Comparison of ENCODE assay signal across 21 mouse cellular contexts in genomic region chr1:63667201-63667948, GRCm38 (mm10). TPM values are rescaled to one million over a fixed set of nuclear protein-coding genes. Genes with fewer than 3 reads are reported as not detected.
DNase-seq lines count a peak whose midpoint lies in the region; ATAC-seq and TF ChIP-seq lines count a peak whose summit lies in the region.
"Had no signal": no experiment of that assay in that cellular context is flagged by ENCODE, and none has a peak within 500 bp of the region (broad histone marks: within the 10 kb centered on the region; RNA-seq: fewer than 3 reads in every experiment).

No protein-coding gene starts in this region.

- 46% methylated on average over 9 of the region's 9 CpGs for WGBS in hindbrain, embryonic 12.5 days
- 34% methylated on average over 9 of the region's 9 CpGs for WGBS in neural tube, embryonic 14.5 days

- TF ChIP-seq POLR2A in brain, embryonic 14.5 days (IDR thresholded peaks at IDR 0.05; ENCODE audit: borderline replicate concordance, extremely low read depth, insufficient read depth, insufficient read length, poor library complexity, severe bottlenecking), result no peak

- no peak for TF ChIP-seq CTCF in brain, embryonic 14.5 days (IDR thresholded peaks at IDR 0.05; ENCODE audit: borderline replicate concordance, extremely low read depth, insufficient read depth, insufficient read length)

- H3K27me3 ChIP-seq in hindbrain, embryonic 12.5 days, result no peaks in the 10 kb centered on the region
- H3K27me3 ChIP-seq in neural tube, embryonic 14.5 days (ENCODE audit: control insufficient read depth, insufficient read depth, low read length), result no peaks in the 10 kb centered on the region

- H3K36me3 ChIP-seq in hindbrain, embryonic 12.5 days, result no peaks in the 10 kb centered on the region
- no peaks in the 10 kb centered on the region for H3K36me3 ChIP-seq in neural tube, embryonic 14.5 days (ENCODE audit: control insufficient read depth, insufficient read depth, low read length)

- DNase-seq in layer of hippocampus, postnatal 10 days (ENCODE audit: low spot score in 2 of 2), result peak; percentile 11 to 13
- DNase-seq in layer of hippocampus, postnatal 14 days (ENCODE audit: low spot score in 2 of 2), result no peak
- peak; percentile 77 for DNase-seq in brain, embryonic 14.5 days (ENCODE audit: low read depth)
- no peak for DNase-seq in heart, adult 8-10 months (ENCODE audit: low spot score)
- DNase-seq in left cerebral cortex, adult 8-10 months (ENCODE audit: low spot score in 2 of 2), result no peak
- no peak for DNase-seq in cerebellum, adult 9-10 months
- DNase-seq: heart, postnatal 14 days; kidney, adult 2 months; lung, adult 2 months; right cerebral cortex, postnatal 25 days had no signal

- H3K9ac ChIP-seq in hindbrain, embryonic 12.5 days, result no peak overlapping the region
- H3K9ac ChIP-seq in neural tube, embryonic 14.5 days (replicated peaks; ENCODE audit: low read depth, low read length), result no peak overlapping the region

- no peaks in the 10 kb centered on the region for H3K9me3 ChIP-seq in hindbrain, embryonic 12.5 days (replicated peaks)
- no peaks in the 10 kb centered on the region for H3K9me3 ChIP-seq in neural tube, embryonic 14.5 days (ENCODE audit: control insufficient read depth, low read length)

- H3K27ac ChIP-seq in hindbrain, embryonic 12.5 days, result no peak overlapping the region
- no peak overlapping the region for H3K27ac ChIP-seq in neural tube, embryonic 14.5 days (ENCODE audit: low read depth, low read length)

- ATAC-seq in hindbrain, embryonic 12.5 days (ENCODE audit: low FRiP score), result no peak
- peak; percentile 35; the same call in 1 of the 2 replicates for ATAC-seq in neural tube, embryonic 14.5 days (ENCODE audit: low read depth)
- ATAC-seq: CD4-positive, CD25-positive, alpha-beta regulatory T cell, adult 4 months had no signal

- H3K4me3 ChIP-seq in hindbrain, embryonic 12.5 days, result no peak overlapping the region
- no peak overlapping the region for H3K4me3 ChIP-seq in neural tube, embryonic 14.5 days (ENCODE audit: low read depth, low read length)
- H3K4me3 ChIP-seq: erythroblast, embryonic 14.5 days had no signal

- H3K4me2 ChIP-seq in hindbrain, embryonic 12.5 days (replicated peaks), result peak overlapping the region; percentile 31; the same call in 1 of the 2 replicates
- H3K4me2 ChIP-seq in neural tube, embryonic 14.5 days (ENCODE audit: low read depth, low read length), result peak overlapping the region; percentile 32; the same call in 1 of the 2 replicates

- peaks cover 13% of the 10 kb centered on the region for H3K4me1 ChIP-seq in hindbrain, embryonic 12.5 days
- peaks cover 14% of the 10 kb centered on the region; the same call in 1 of the 2 replicates for H3K4me1 ChIP-seq in neural tube, embryonic 14.5 days (ENCODE audit: control insufficient read depth, insufficient read depth, low read length)

RNA-seq across cellular contexts. Expression of gene Dytn, which starts 19.4 kb away (rescaled TPM):
- not detected for total RNA-seq in layer of hippocampus, postnatal 10 days (2021)
- under 1 TPM in 1 of 2 experiments, not detected in 1; 0.21 TPM for total RNA-seq in layer of hippocampus, postnatal 14 days (2021)
- polyA plus RNA-seq in brain, embryonic 14.5 days (2012; rRNA removed), result 0.01 and 0.10 TPM in 2 replicates
- polyA plus RNA-seq in hindbrain, embryonic 12.5 days (2016; fragmentation: Nextera tagmentation; extraction: Ambion mirVana), result not detected in 2 replicates
- polyA plus RNA-seq in neural tube, embryonic 14.5 days (2014; fragmentation: Nextera tagmentation; extraction: Ambion mirVana), result 0.63 TPM in 1 of 2 replicates, not detected in the other
- total RNA-seq in heart, adult 8-10 months (2022), result not detected
- total RNA-seq in left cerebral cortex, adult 8-10 months (2022), result under 1 TPM in 2 of 4 experiments, not detected in 2; 0.13 to 0.22 TPM
- total RNA-seq: gastrocnemius, postnatal 4 days; heart, postnatal 14 days; megakaryocyte progenitor cell, adult 5-6 weeks had no signal
- polyA plus RNA-seq: CD4-positive, CD25-positive, alpha-beta regulatory T cell, adult 4 months; erythroblast, embryonic 14.5 days; kidney, adult 2 months; large intestine, adult 2 months; limb, embryonic 11.5 days; neural tube, embryonic 11.5 days; stomach, embryonic 14.5 days had no signal

RNA-seq across cellular contexts. Expression of gene Gm39653, which starts 51.6 kb away (rescaled TPM):
- not detected for total RNA-seq in layer of hippocampus, postnatal 10 days (2021)
- total RNA-seq in layer of hippocampus, postnatal 14 days (2021), result not detected
- polyA plus RNA-seq in brain, embryonic 14.5 days (2012; rRNA removed), result not detected in 2 replicates
- polyA plus RNA-seq in hindbrain, embryonic 12.5 days (2016; fragmentation: Nextera tagmentation; extraction: Ambion mirVana), result not detected in 2 replicates
- polyA plus RNA-seq in neural tube, embryonic 14.5 days (2014; fragmentation: Nextera tagmentation; extraction: Ambion mirVana), result 0.24 TPM in 1 of 2 replicates, not detected in the other
- not detected for total RNA-seq in heart, adult 8-10 months (2022)
- not detected for total RNA-seq in left cerebral cortex, adult 8-10 months (2022)
- total RNA-seq: gastrocnemius, postnatal 4 days; heart, postnatal 14 days; megakaryocyte progenitor cell, adult 5-6 weeks had no signal
- polyA plus RNA-seq: CD4-positive, CD25-positive, alpha-beta regulatory T cell, adult 4 months; cerebellum, adult 2 months; erythroblast, embryonic 14.5 days; kidney, adult 2 months; large intestine, adult 2 months; limb, embryonic 11.5 days; lung, adult 2 months; neural tube, embryonic 11.5 days; stomach, embryonic 14.5 days had no signal

Comparison
In these comparisons a context has a peak if more than half of its experiments do, and no peak if none do; other contexts are left out.
1. DNase-seq: peak in layer of hippocampus, postnatal 10 days (2 of 2) and brain, embryonic 14.5 days (single experiment); none in layer of hippocampus, postnatal 14 days (0 of 2), heart, adult 8-10 months (single experiment), left cerebral cortex, adult 8-10 months (0 of 2) and cerebellum, adult 9-10 months (single experiment).